Comparison of ENCODE assay signal across 27 mouse cellular contexts in genomic region chr9:48865235-48865634, GRCm38 (mm10). TPM values are rescaled to one million over a fixed set of nuclear protein-coding genes. Genes with fewer than 3 reads are reported as not detected.
DNase-seq lines count a peak whose midpoint lies in the region; ATAC-seq and TF ChIP-seq lines count a peak whose summit lies in the region.
"Had no signal": no experiment of that assay in that cellular context is flagged by ENCODE, and none has a peak within 500 bp of the region (broad histone marks: within the 10 kb centered on the region; RNA-seq: fewer than 3 reads in every experiment).

No protein-coding gene starts in this region.

- H3K4me2 ChIP-seq in embryonic facial prominence, embryonic 14.5 days (ENCODE audit: low read depth, low read length): no peak overlapping the region
- no peak overlapping the region for H3K4me2 ChIP-seq in midbrain, embryonic 16.5 days (ENCODE audit: low read length)
- H3K4me2 ChIP-seq in stomach, embryonic 14.5 days (replicated peaks; ENCODE audit: low read depth, low read length): no peak overlapping the region
- no peak overlapping the region for H3K4me2 ChIP-seq in stomach, postnatal 0 days (replicated peaks; ENCODE audit: low read depth)
- H3K4me2 ChIP-seq: forebrain, embryonic 12.5 days; forebrain, embryonic 15.5 days; heart, embryonic 11.5 days; hindbrain, embryonic 13.5 days had no signal

- H3K9ac ChIP-seq in embryonic facial prominence, embryonic 14.5 days (ENCODE audit: low read depth, low read length): no peak overlapping the region
- H3K9ac ChIP-seq in midbrain, embryonic 16.5 days (ENCODE audit: low read depth, low read length): no peak overlapping the region
- no peak overlapping the region for H3K9ac ChIP-seq in stomach, embryonic 14.5 days (replicated peaks; ENCODE audit: low read depth, low read length)
- H3K9ac ChIP-seq in stomach, postnatal 0 days (ENCODE audit: low read length): no peak overlapping the region
- H3K9ac ChIP-seq: forebrain, embryonic 12.5 days; forebrain, embryonic 15.5 days; hindbrain, embryonic 13.5 days had no signal

- H3K9me3 ChIP-seq in embryonic facial prominence, embryonic 14.5 days (ENCODE audit: control insufficient read depth, low read length): no peaks in the 10 kb centered on the region
- no peaks in the 10 kb centered on the region for H3K9me3 ChIP-seq in embryonic facial prominence, embryonic 10.5 days
- no peaks in the 10 kb centered on the region for H3K9me3 ChIP-seq in midbrain, embryonic 10.5 days (replicated peaks)
- no peaks in the 10 kb centered on the region for H3K9me3 ChIP-seq in midbrain, embryonic 16.5 days (replicated peaks; ENCODE audit: control insufficient read depth, low read length, poor library complexity, severe bottlenecking)
- H3K9me3 ChIP-seq in stomach, embryonic 14.5 days (ENCODE audit: control insufficient read depth, low read depth, low read length): no peaks in the 10 kb centered on the region
- H3K9me3 ChIP-seq in stomach, postnatal 0 days (ENCODE audit: control insufficient read depth, low read length): no peaks in the 10 kb centered on the region
- H3K9me3 ChIP-seq: forebrain, embryonic 12.5 days; forebrain, embryonic 15.5 days; hindbrain, embryonic 10.5 days; hindbrain, embryonic 13.5 days had no signal

- H3K36me3 ChIP-seq in embryonic facial prominence, embryonic 14.5 days (ENCODE audit: control insufficient read depth, insufficient read depth, low read length): no peaks in the 10 kb centered on the region
- no peaks in the 10 kb centered on the region for H3K36me3 ChIP-seq in embryonic facial prominence, embryonic 10.5 days (replicated peaks)
- no peaks in the 10 kb centered on the region for H3K36me3 ChIP-seq in midbrain, embryonic 10.5 days
- H3K36me3 ChIP-seq in midbrain, embryonic 16.5 days (ENCODE audit: control insufficient read depth, insufficient read depth, low read length): no peaks in the 10 kb centered on the region
- no peaks in the 10 kb centered on the region for H3K36me3 ChIP-seq in stomach, embryonic 14.5 days (ENCODE audit: control insufficient read depth, insufficient read depth, low read length)
- H3K36me3 ChIP-seq in stomach, postnatal 0 days (ENCODE audit: control insufficient read depth, insufficient read depth, low read length): no peaks in the 10 kb centered on the region
- H3K36me3 ChIP-seq: forebrain, embryonic 12.5 days; forebrain, embryonic 15.5 days; hindbrain, embryonic 10.5 days; hindbrain, embryonic 13.5 days had no signal

- ATAC-seq in embryonic facial prominence, embryonic 14.5 days (ENCODE audit: low read depth): peak; percentile 15; the same call in 1 of the 2 replicates
- no peak for ATAC-seq in midbrain, embryonic 16.5 days
- no peak for ATAC-seq in stomach, embryonic 14.5 days (ENCODE audit: insufficient number of reproducible peaks, insufficient read depth, low FRiP score, low read depth)
- 0 out of 2 replicates have a peak, but pooled peaks have one; percentile 17 for ATAC-seq in stomach, postnatal 0 days (ENCODE audit: low FRiP score, low TSS enrichment)
- no peak for ATAC-seq in cerebellum, adult (ENCODE audit: insufficient number of reproducible peaks, low FRiP score, low TSS enrichment)
- ATAC-seq: forebrain, embryonic 15.5 days; hindbrain, embryonic 16.5 days; Patski had no signal

- H3K4me1 ChIP-seq in embryonic facial prominence, embryonic 14.5 days (ENCODE audit: control insufficient read depth, insufficient read depth, low read length): no peaks in the 10 kb centered on the region
- H3K4me1 ChIP-seq in embryonic facial prominence, embryonic 10.5 days: peaks cover 33% of the 10 kb centered on the region
- peaks cover 28% of the 10 kb centered on the region for H3K4me1 ChIP-seq in midbrain, embryonic 10.5 days
- H3K4me1 ChIP-seq in midbrain, embryonic 16.5 days (ENCODE audit: control insufficient read depth, insufficient read depth, low read length): peaks cover 4% of the 10 kb centered on the region; the same call in 1 of the 2 replicates
- no peaks in the 10 kb centered on the region for H3K4me1 ChIP-seq in stomach, embryonic 14.5 days (ENCODE audit: control insufficient read depth, insufficient read depth, low read length)
- H3K4me1 ChIP-seq in stomach, postnatal 0 days (replicated peaks; ENCODE audit: control insufficient read depth, insufficient read depth): no peaks in the 10 kb centered on the region

- peak; percentile 65 for DNase-seq in embryonic facial prominence, embryonic 14.5 days (ENCODE audit: low spot score)
- DNase-seq in embryonic facial prominence, embryonic 10.5 days (ENCODE audit: low spot score): no peak
- no peak for DNase-seq in midbrain, embryonic 10.5 days (ENCODE audit: low spot score)
- DNase-seq in stomach, postnatal 0 days (ENCODE audit: low spot score): peak; percentile 23
- DNase-seq in left cerebral cortex, adult 2 months (ENCODE audit: extremely low spot score in 1 of 2, low spot score in 2 of 2): no peak
- DNase-seq: adrenal gland, postnatal 10 days; adrenal gland, postnatal 36 days; cerebellum, adult 11 months; cerebellum, adult 2 months; cerebellum, adult 9-11 months; cerebellum, postnatal 25 days; gastrocnemius, postnatal 36 days had no signal

- H3K27ac ChIP-seq in embryonic facial prominence, embryonic 14.5 days (replicated peaks; ENCODE audit: low read depth, low read length): no peak overlapping the region
- no peak overlapping the region for H3K27ac ChIP-seq in embryonic facial prominence, embryonic 10.5 days (replicated peaks)
- peak overlapping the region; percentile 24; the same call in 1 of the 2 replicates for H3K27ac ChIP-seq in midbrain, embryonic 10.5 days (replicated peaks)
- H3K27ac ChIP-seq in midbrain, embryonic 16.5 days (ENCODE audit: low read length): no peak overlapping the region
- peak overlapping the region; percentile 2; the same call in 1 of the 2 replicates for H3K27ac ChIP-seq in stomach, embryonic 14.5 days (ENCODE audit: low read length)
- H3K27ac ChIP-seq in stomach, postnatal 0 days (replicated peaks): 0 out of 2 replicates have a peak overlapping the region, but pooled peaks have one; percentile 45
- H3K27ac ChIP-seq in left cerebral cortex, adult 2 months: no peak overlapping the region
- H3K27ac ChIP-seq: forebrain, embryonic 12.5 days; forebrain, embryonic 15.5 days; hindbrain, embryonic 10.5 days; hindbrain, embryonic 13.5 days had no signal

- WGBS in embryonic facial prominence, embryonic 14.5 days: 33% methylated on average over 9 of the region's 9 CpGs
- 46% methylated on average over 9 of the region's 9 CpGs for WGBS in embryonic facial prominence, embryonic 10.5 days
- 54% methylated on average over 9 of the region's 9 CpGs for WGBS in midbrain, embryonic 10.5 days
- WGBS in midbrain, embryonic 16.5 days: 39% methylated on average over 9 of the region's 9 CpGs
- WGBS in stomach, embryonic 14.5 days: 40% methylated on average over 9 of the region's 9 CpGs
- WGBS in stomach, postnatal 0 days: 32% methylated on average over 9 of the region's 9 CpGs

- no peak for TF ChIP-seq CTCF in stomach, postnatal 0 days (IDR thresholded peaks at IDR 0.05; ENCODE audit: low read depth)
- TF ChIP-seq CTCF in left cerebral cortex, adult 2 months (IDR thresholded peaks at IDR 0.05): no peak

- TF ChIP-seq EP300 in stomach, postnatal 0 days (optimal IDR thresholded peaks at IDR 0.05): no peak

- intact Hi-C loops in left cerebral cortex, adult 2 months (cut with DNase I): no loop called here

- H3K4me3 ChIP-seq in embryonic facial prominence, embryonic 14.5 days (ENCODE audit: low read depth, low read length): no peak overlapping the region
- H3K4me3 ChIP-seq in embryonic facial prominence, embryonic 10.5 days: no peak overlapping the region
- H3K4me3 ChIP-seq in midbrain, embryonic 10.5 days: no peak overlapping the region
- H3K4me3 ChIP-seq in midbrain, embryonic 16.5 days (ENCODE audit: low read depth, low read length): no peak overlapping the region
- H3K4me3 ChIP-seq in stomach, embryonic 14.5 days (ENCODE audit: low read depth, low read length): no peak overlapping the region
- H3K4me3 ChIP-seq in stomach, postnatal 0 days (ENCODE audit: low read depth, low read length): no peak overlapping the region
- H3K4me3 ChIP-seq in left cerebral cortex, adult 2 months: no peak overlapping the region
- H3K4me3 ChIP-seq: erythroblast, embryonic 14.5 days; forebrain, embryonic 12.5 days; forebrain, embryonic 15.5 days; hindbrain, embryonic 10.5 days; hindbrain, embryonic 13.5 days had no signal

- 0 out of 2 replicates have a peak, but pooled peaks cover 2% of the 10 kb centered on the region for H3K27me3 ChIP-seq in embryonic facial prominence, embryonic 14.5 days (replicated peaks; ENCODE audit: control insufficient read depth, insufficient read depth, low read length)
- 0 out of 2 replicates have a peak, but pooled peaks cover 27% of the 10 kb centered on the region for H3K27me3 ChIP-seq in embryonic facial prominence, embryonic 10.5 days (replicated peaks; ENCODE audit: low read depth, poor library complexity, severe bottlenecking)
- peaks cover 30% of the 10 kb centered on the region for H3K27me3 ChIP-seq in midbrain, embryonic 10.5 days (ENCODE audit: low read depth, poor library complexity, severe bottlenecking)
- H3K27me3 ChIP-seq in midbrain, embryonic 16.5 days (ENCODE audit: control insufficient read depth, insufficient read depth, low read depth, low read length): no peaks in the 10 kb centered on the region
- H3K27me3 ChIP-seq in stomach, embryonic 14.5 days (ENCODE audit: control insufficient read depth, insufficient read depth, low read length): no peaks in the 10 kb centered on the region
- H3K27me3 ChIP-seq in stomach, postnatal 0 days (ENCODE audit: control insufficient read depth, insufficient read depth, low read length): no peaks in the 10 kb centered on the region

RNA-seq across cellular contexts. Expression of gene Zbtb16, which starts 29.2 kb away (rescaled TPM):
- polyA plus RNA-seq in embryonic facial prominence, embryonic 14.5 days (2014; fragmentation: Nextera tagmentation; extraction: Ambion mirVana): 2.2 and 4.1 TPM in 2 replicates
- polyA plus RNA-seq in embryonic facial prominence, embryonic 10.5 days (2016; fragmentation: Nextera tagmentation; extraction: Ambion mirVana): 15.8 and 21.0 TPM in 2 replicates
- polyA plus RNA-seq in midbrain, embryonic 10.5 days (2016; fragmentation: Nextera tagmentation; extraction: Ambion mirVana): 39.8 and 48.1 TPM in 2 replicates
- 5.4 and 6.4 TPM in 2 replicates for polyA plus RNA-seq in midbrain, embryonic 16.5 days (2015; fragmentation: Nextera tagmentation; extraction: Ambion mirVana)
- 4.4 and 6.6 TPM in 2 replicates for polyA plus RNA-seq in stomach, embryonic 14.5 days (2014; fragmentation: Nextera tagmentation; extraction: Ambion mirVana)
- 1.2 and 1.7 TPM in 2 replicates for polyA plus RNA-seq in stomach, postnatal 0 days (2015; fragmentation: Nextera tagmentation; extraction: Ambion mirVana)
- 100 to 1,000 TPM in 1 of 2 experiments, 10 to 100 TPM in 1; 92.9 to 111 TPM for total RNA-seq in left cerebral cortex, adult 2 months (2021)

RNA-seq across cellular contexts. Expression of gene Htr3a, which starts 45.7 kb away (rescaled TPM):
- polyA plus RNA-seq in embryonic facial prominence, embryonic 14.5 days (2014; fragmentation: Nextera tagmentation; extraction: Ambion mirVana): 3.4 and 4.4 TPM in 2 replicates
- 1.0 and 4.7 TPM in 2 replicates for polyA plus RNA-seq in embryonic facial prominence, embryonic 10.5 days (2016; fragmentation: Nextera tagmentation; extraction: Ambion mirVana)
- 0.20 and 0.25 TPM in 2 replicates for polyA plus RNA-seq in midbrain, embryonic 10.5 days (2016; fragmentation: Nextera tagmentation; extraction: Ambion mirVana)
- polyA plus RNA-seq in midbrain, embryonic 16.5 days (2015; fragmentation: Nextera tagmentation; extraction: Ambion mirVana): 0.88 and 1.2 TPM in 2 replicates
- 0.77 and 1.4 TPM in 2 replicates for polyA plus RNA-seq in stomach, embryonic 14.5 days (2014; fragmentation: Nextera tagmentation; extraction: Ambion mirVana)
- polyA plus RNA-seq in stomach, postnatal 0 days (2015; fragmentation: Nextera tagmentation; extraction: Ambion mirVana): 1.3 and 1.4 TPM in 2 replicates
- 1 to 10 TPM; 6.5 to 7.7 TPM for total RNA-seq in left cerebral cortex, adult 2 months (2021)
- total RNA-seq: common myeloid progenitor, adult 5-6 weeks; gastrocnemius, adult 8-10 months; gastrocnemius, postnatal 36 days; granulocyte monocyte progenitor cell, adult 5-6 weeks; heart, postnatal 25 days had no signal
- polyA plus RNA-seq: Patski had no signal

Comparison
In these comparisons a context has a peak if more than half of its experiments do, and no peak if none do; other contexts are left out.
1. ATAC-seq: peak in embryonic facial prominence, embryonic 14.5 days (single experiment) and stomach, postnatal 0 days (single experiment); none in midbrain, embryonic 16.5 days (single experiment), stomach, embryonic 14.5 days (single experiment) and cerebellum, adult (single experiment).
2. DNase-seq: peak in embryonic facial prominence, embryonic 14.5 days (single experiment) and stomach, postnatal 0 days (single experiment); none in embryonic facial prominence, embryonic 10.5 days (single experiment), midbrain, embryonic 10.5 days (single experiment) and left cerebral cortex, adult 2 months (0 of 2).
3. H3K27ac ChIP-seq: peak in midbrain, embryonic 10.5 days (single experiment), stomach, embryonic 14.5 days (single experiment) and stomach, postnatal 0 days (single experiment); none in embryonic facial prominence, embryonic 14.5 days (single experiment), embryonic facial prominence, embryonic 10.5 days (single experiment), midbrain, embryonic 16.5 days (single experiment) and left cerebral cortex, adult 2 months (single experiment).